Mouse (Mus musculus) mouse embryonic stem cell (cell line): Measurements from ENCODE around the gene Cdk8.

ENCODE experiments used
- in situ Hi-C, 2 experiments: fragments of 300-500 bp; cut with MboI; formaldehyde crosslinking; loops; 1 replicate in 1 of 2; 3 replicates in 1 of 2; pipeline ENCODE4 v1.14.3; 2019 to 2020; ENCODE audit warnings: low sequenced_read_pairs in 2 of 2, low pct_unique_long_range_greater_than_20kb in 1 of 2, mixed read lengths in 1 of 2; ENCODE audit not compliant: unreplicated experiment in 1 of 2

Cdk8 gene

DNA sequence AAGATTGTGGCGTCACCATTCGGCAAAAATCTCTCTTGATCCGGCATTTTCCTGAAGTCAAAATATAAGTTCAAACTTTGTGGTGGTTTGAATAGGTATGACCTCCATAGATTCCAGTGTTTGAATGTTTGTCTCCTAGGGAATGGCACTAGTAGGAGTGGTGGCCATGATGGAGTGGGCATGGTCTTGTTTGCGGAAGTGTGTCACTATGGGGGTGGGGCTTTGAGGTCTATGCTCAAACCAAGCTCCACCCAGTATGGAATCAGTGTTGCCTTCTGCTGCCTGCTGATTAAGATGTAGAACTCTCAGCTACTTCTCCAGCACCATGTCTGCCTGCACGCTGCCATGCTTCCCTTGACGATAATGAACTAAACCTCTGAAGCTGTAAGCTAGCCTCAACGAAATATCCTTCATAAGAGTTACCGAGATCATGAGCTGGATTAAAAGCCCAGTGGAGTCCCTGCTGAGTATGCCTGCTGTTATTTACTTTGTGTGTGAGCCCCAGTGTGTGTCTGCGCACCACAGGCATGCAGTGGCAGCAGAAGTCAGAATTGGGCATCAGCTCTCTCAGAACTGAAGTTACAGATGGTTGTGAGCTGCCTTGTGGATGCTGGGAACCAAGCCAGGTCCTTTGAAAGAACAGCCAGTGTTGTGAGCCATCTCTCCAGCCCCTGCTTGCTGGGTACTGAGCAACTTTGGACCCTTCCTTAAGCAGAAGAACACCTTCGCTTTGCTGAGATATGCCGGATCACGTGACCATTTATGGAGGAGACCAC lies 114.1 kb downstream of the Cdk8 start:
- in situ Hi-C loops: no loop called here

DNA sequence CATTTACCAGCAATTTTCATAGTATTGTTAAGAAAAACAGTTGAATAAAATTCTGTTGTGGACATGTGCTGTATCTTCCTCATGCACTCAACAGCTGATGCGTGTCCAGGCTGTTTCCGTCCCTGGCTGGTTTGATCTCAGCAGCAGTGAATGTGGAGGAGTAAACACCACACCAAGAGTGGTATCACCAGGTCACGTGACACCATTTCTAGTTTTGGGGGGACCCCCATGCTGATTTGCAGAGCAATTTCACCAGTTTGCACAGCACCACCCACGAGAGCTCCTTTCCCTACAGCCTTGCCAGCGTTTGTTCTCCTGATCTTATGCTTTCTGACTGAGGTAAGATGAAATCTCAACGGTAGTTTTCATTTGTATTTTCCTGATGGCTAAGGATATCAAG lies 116.1 kb downstream of the Cdk8 start:
- in situ Hi-C loops: no loop called here

DNA sequence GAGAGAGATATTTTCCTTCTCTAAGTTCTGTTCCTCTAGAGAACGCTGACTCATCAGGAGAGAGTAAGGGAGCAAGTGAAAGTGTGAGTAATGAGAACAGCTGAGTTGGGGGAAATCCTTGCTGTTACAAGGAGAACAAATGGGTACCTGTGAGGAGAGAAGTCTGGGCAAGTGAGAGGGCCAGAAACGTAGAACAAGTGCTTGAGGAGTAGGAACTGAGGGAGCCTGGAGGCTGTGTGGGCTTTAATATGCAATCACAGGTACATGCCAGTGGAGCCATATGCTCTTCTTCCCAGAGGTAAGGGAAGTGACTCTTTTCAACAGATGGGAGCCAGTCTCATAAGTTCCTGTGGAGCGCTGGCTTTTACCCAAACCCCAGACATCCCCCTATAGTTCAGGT lies 118.2 kb downstream of the Cdk8 start:
- in situ Hi-C loops: no loop called here

DNA sequence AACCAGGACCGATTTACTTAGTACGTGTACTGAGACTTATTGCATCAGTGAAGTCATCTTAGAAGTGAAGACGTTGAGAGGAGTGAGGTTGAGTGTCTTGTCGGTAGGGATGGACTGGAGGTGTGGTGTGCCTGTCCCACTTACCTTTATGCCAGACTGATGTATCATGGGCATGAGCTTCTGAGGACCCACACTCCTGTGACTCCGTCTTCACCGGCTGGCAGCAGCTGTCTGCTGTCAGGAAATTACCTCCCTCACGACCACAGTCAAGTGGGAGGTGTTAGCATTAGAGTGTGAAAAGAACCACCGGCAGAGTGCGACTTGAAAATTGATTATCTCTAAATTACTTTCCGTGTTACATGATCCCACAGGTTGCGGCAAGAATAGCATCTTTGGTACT lies 119.8 kb downstream of the Cdk8 start:
- in situ Hi-C loops: loop anchor here in 1 of 2 experiments (25.0 kb wide), 1 partner anchor 137 kb away; the partner anchor contains the start of genes Gm6370 and Gm6408

- in situ Hi-C loops: loop anchor here in 1 of 2 experiments (25.0 kb wide), 1 partner anchor 135 kb away; the partner anchor contains the start of genes Gm6370 and Gm6408
Measured at GRCm38 (mm10) chr5:146352006-146352405, 121.0 kb downstream of the Cdk8 start.
